Mouse (Mus musculus): ENCODE measurements around the gene Plekhg2. TPM values are rescaled to one million over a fixed set of nuclear protein-coding genes. Genes with fewer than 3 reads are reported as not detected.

The Plekhg2 gene
- total RNA-seq, 2 experiments from 2014 or later, result 39.3 to 47.2 TPM

GRCm38 (mm10) chr7:28339213-28339917 is 33.0 kb downstream of the Plekhg2 start:
- DNase-seq (ENCODE audit: low spot score in 2 of 2), result peak in 1 of 2 experiments; percentile 40

GRCm38 (mm10) chr7:28338108-28338998 is 34.0 kb downstream of the Plekhg2 start, which contains the start of gene Supt5:
Gene Supt5, minus strand, starts transcription at chr7:28338746.
- DNase-seq (ENCODE audit: low spot score in 2 of 2), result peak; percentile 75 to 92

- no peak for DNase-seq (ENCODE audit: low spot score in 2 of 2)
Observed at GRCm38 (mm10) chr7:28335471-28335870, 36.9 kb downstream of the Plekhg2 start.

- DNase-seq (ENCODE audit: low spot score in 2 of 2), result no peak
Observed at GRCm38 (mm10) chr7:28334534-28334933, 37.9 kb downstream of the Plekhg2 start.

GRCm38 (mm10) chr7:28328260-28328659 is 44.1 kb downstream of the Plekhg2 start:
- no peak for DNase-seq (ENCODE audit: low spot score in 2 of 2)

GRCm38 (mm10) chr7:28326457-28326856 is 45.9 kb downstream of the Plekhg2 start:
- DNase-seq (ENCODE audit: low spot score in 2 of 2), result no peak

- DNase-seq (ENCODE audit: low spot score in 2 of 2), result no peak
Observed at GRCm38 (mm10) chr7:28325293-28325692, 47.1 kb downstream of the Plekhg2 start.

GRCm38 (mm10) chr7:28321974-28322720 is 50.3 kb downstream of the Plekhg2 start:
- DNase-seq (ENCODE audit: low spot score in 2 of 2), result no peak

- no peak for DNase-seq (ENCODE audit: low spot score in 2 of 2)
Observed at GRCm38 (mm10) chr7:28318714-28319113, 53.7 kb downstream of the Plekhg2 start.

- no peak for DNase-seq (ENCODE audit: low spot score in 2 of 2)
Observed at GRCm38 (mm10) chr7:28318036-28318435, 54.4 kb downstream of the Plekhg2 start.

GRCm38 (mm10) chr7:28311926-28312543 is 60.4 kb downstream of the Plekhg2 start, which contains the start of gene Timm50:
Gene Timm50, minus strand, starts transcription at chr7:28312072.
- DNase-seq (ENCODE audit: low spot score in 2 of 2), result peak; percentile 93 to 96

- peak in 1 of 2 experiments; percentile 22 for DNase-seq (ENCODE audit: low spot score in 2 of 2)
Observed at GRCm38 (mm10) chr7:28311151-28311925, 61.1 kb downstream of the Plekhg2 start.

- no peak for DNase-seq (ENCODE audit: low spot score in 2 of 2)
Observed at GRCm38 (mm10) chr7:28309737-28310136, 62.7 kb downstream of the Plekhg2 start.

Other genes with a start within 250 kb of the Plekhg2 start
- gene 9530053A07Rik, start 243.1 kb downstream of the Plekhg2 start, total RNA-seq (2021), result under 1 TPM in 1 of 2 experiments, not detected in 1; 0.06 TPM
- gene Fbl, start 202.9 kb downstream of the Plekhg2 start, total RNA-seq (2021), result 100 to 1,000 TPM; 102 to 119 TPM
- gene Dyrk1b, start 193.1 kb downstream of the Plekhg2 start, total RNA-seq (2021), result 10 to 100 TPM; 40.9 to 41.9 TPM
- gene Eid2, start 104.7 kb downstream of the Plekhg2 start, total RNA-seq (2021), result 10 to 100 TPM; 32.1 to 33.9 TPM
- 10 to 100 TPM; 22.3 to 23.6 TPM for gene Eid2b, start 94.9 kb downstream of the Plekhg2 start, total RNA-seq (2021)
- under 1 TPM; 0.87 TPM for gene Selenov, start 81.4 kb downstream of the Plekhg2 start, total RNA-seq (2021)
- gene Dll3, start 70.4 kb downstream of the Plekhg2 start, total RNA-seq (2021), result 1 to 10 TPM in 1 of 2 experiments, under 1 TPM in 1; 0.62 to 1.6 TPM
- 10 to 100 TPM; 84.1 to 85.6 TPM for gene Timm50, start 60.5 kb downstream of the Plekhg2 start, total RNA-seq (2021)
- gene Supt5, start 33.9 kb downstream of the Plekhg2 start, total RNA-seq (2021), result 100 to 1,000 TPM; 113 to 123 TPM
- 1,000 to 10,000 TPM; 1,647 to 1,689 TPM for gene Rps16, start 21.9 kb downstream of the Plekhg2 start, total RNA-seq (2021)
- gene Zfp36, start 7.7 kb upstream of the Plekhg2 start, total RNA-seq (2021), result 10 to 100 TPM; 12.0 to 13.3 TPM
- gene Med29, start 20.1 kb upstream of the Plekhg2 start, total RNA-seq (2021), result 10 to 100 TPM; 24.2 to 26.1 TPM
- 10 to 100 TPM; 71.8 to 93.4 TPM for gene Paf1, start 20.4 kb upstream of the Plekhg2 start, total RNA-seq (2021)
- gene Gmfg, start 64.8 kb upstream of the Plekhg2 start, total RNA-seq (2021), result 10 to 100 TPM; 17.1 to 21.0 TPM
- gene Lrfn1, start 79.4 kb upstream of the Plekhg2 start, total RNA-seq (2021), result 10 to 100 TPM; 19.1 to 19.6 TPM
- gene Ifnl2, start 137.9 kb upstream of the Plekhg2 start, total RNA-seq (2021), result not detected
- gene Ifnl3, start 150.2 kb upstream of the Plekhg2 start, total RNA-seq (2021), result not detected
- 100 to 1,000 TPM in 1 of 2 experiments, not detected in 1; 117 TPM for gene Sycn, start 168.3 kb upstream of the Plekhg2 start, total RNA-seq (2021)
- not detected for gene Nccrp1, start 174.7 kb upstream of the Plekhg2 start, total RNA-seq (2021)
- gene Samd4b, start 225.5 kb upstream of the Plekhg2 start, total RNA-seq (2021), result 10 to 100 TPM; 56.0 to 59.0 TPM
- gene Pak4, start 225.6 kb upstream of the Plekhg2 start, total RNA-seq (2021), result 10 to 100 TPM; 32.0 to 36.6 TPM